Mouse (Mus musculus) myocyte (in vitro differentiated cells): ENCODE results near the gene Iqschfp.

Source experiments
- MYOD1 ChIP-seq, 3 experiments: IDR thresholded peaks; one replicate each; pipeline ENCODE4 v1.6.1; 2011; ENCODE audit warnings: control low read depth in 2 of 3, low read depth in 2 of 3, mild to moderate bottlenecking in 2 of 3, moderate library complexity in 1 of 3; ENCODE audit not compliant: insufficient read length in 2 of 3, control insufficient read depth in 1 of 3
- POLR2A ChIP-seq: IDR thresholded peaks from one replicate; pipeline ENCODE4 v1.6.1; 2011; ENCODE audit warnings: low read depth, mild to moderate bottlenecking, control low read depth, moderate library complexity; ENCODE audit not compliant: insufficient read length
- POLR2AphosphoS2 ChIP-seq: IDR thresholded peaks from one replicate; pipeline ENCODE4 v1.6.1; 2011; ENCODE audit warnings: low read depth, control low read depth; ENCODE audit not compliant: insufficient read length
- USF1 ChIP-seq: IDR thresholded peaks from one replicate; pipeline ENCODE4 v1.6.1; 2011; ENCODE audit warnings: low read depth, mild to moderate bottlenecking, control low read depth, moderate library complexity

DNA sequence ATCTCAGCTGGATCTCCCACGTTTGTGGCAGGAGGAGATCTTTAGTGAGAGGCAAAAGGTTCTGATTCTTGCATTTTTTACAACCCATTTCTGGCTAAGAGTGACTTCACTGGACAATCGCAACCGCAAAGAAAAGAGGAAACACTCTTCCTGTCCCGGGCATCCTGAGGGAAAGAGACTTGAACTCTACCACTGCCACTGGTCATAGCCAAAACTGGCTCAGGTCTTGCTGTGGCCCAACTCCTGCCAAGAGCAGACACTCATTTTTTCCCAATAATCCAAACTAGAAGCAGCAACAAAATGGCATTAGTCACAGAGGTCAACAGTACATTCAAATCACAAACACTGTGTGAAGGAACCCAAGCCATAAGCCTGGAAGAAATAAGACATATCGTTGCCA lies 770.4 kb downstream of the Iqschfp start:
- TF ChIP-seq POLR2A (no peak), MYOD1 (IDR thresholded peaks at IDR 0.05; ENCODE audit: control insufficient read depth in 1 of 3, insufficient read length in 2 of 3, low read depth in 2 of 3) (no peak), USF1 (no peak), POLR2AphosphoS2 (no peak)
